Mouse (Mus musculus) CH12.LX (cell line): ENCODE measurements around the gene Btbd3. TPM values are rescaled to one million over a fixed set of nuclear protein-coding genes. Genes with fewer than 3 reads are reported as not detected.

Experiments
- DNase-seq: peaks from one replicate; pipeline ENCODE4 v3.0.0-alpha.2; 2013; ENCODE audit errors: extremely low read depth
- H3K27ac ChIP-seq: 2 replicates; pipeline ENCODE4 v1.5.1; 2012; ENCODE audit warnings: low read depth, mild to moderate bottlenecking, control low read depth, moderate library complexity; ENCODE audit not compliant: insufficient read depth
- H3K27me3 ChIP-seq: replicated peaks from 2 replicates; pipeline ENCODE3; 2012; ENCODE audit warnings: inconsistent platforms
- H3K36me3 ChIP-seq, 2 experiments: replicated peaks in 1 of 2; 2 replicates each; pipeline versions ENCODE3 to v1.6.1; 2012; ENCODE audit warnings: inconsistent platforms in 1 of 2, low read length in 1 of 2, mild to moderate bottlenecking in 1 of 2, mixed read lengths in 1 of 2, moderate library complexity in 1 of 2; ENCODE audit not compliant: control insufficient read depth in 1 of 2, insufficient read depth in 1 of 2
- H3K4me1 ChIP-seq, 2 experiments: 2 replicates each; pipeline ENCODE4 v1.6.1; 2012; ENCODE audit warnings: inconsistent platforms in 1 of 2, moderate library complexity in 1 of 2; ENCODE audit not compliant: insufficient read depth in 2 of 2, control insufficient read depth in 1 of 2
- H3K4me2 ChIP-seq: 2 replicates; pipeline ENCODE4 v1.6.1; 2012; ENCODE audit warnings: low read depth, mild to moderate bottlenecking, control low read depth; ENCODE audit not compliant: poor library complexity, insufficient read depth, severe bottlenecking
- H3K4me3 ChIP-seq, 3 experiments: fragments of 150-350 bp in 1 of 3; sonication (generic) in 1 of 3; replicated peaks in 1 of 3; 2 replicates each; pipeline versions ENCODE3 to v1.5.1; 2011 to 2012; ENCODE audit warnings: low read depth in 2 of 3, low read length in 2 of 3, mild to moderate bottlenecking in 2 of 3, moderate library complexity in 2 of 3, control low read depth in 1 of 3, improper control_type of control experiment in 1 of 3, inconsistent platforms in 1 of 3, mixed read lengths in 1 of 3; ENCODE audit not compliant: poor library complexity in 1 of 3
- H3K79me2 ChIP-seq: replicated peaks from 2 replicates; pipeline ENCODE4 v1.6.1; 2012; ENCODE audit warnings: mild to moderate bottlenecking, moderate library complexity; ENCODE audit not compliant: control insufficient read depth, poor library complexity, insufficient read depth, severe bottlenecking; ENCODE audit errors: extremely low read depth
- H3K9ac ChIP-seq: 2 replicates; pipeline ENCODE4 v1.6.1; 2012; ENCODE audit warnings: low read depth, mild to moderate bottlenecking, control low read depth, moderate library complexity; ENCODE audit not compliant: insufficient read depth
- H3K9me3 ChIP-seq: replicated peaks from 2 replicates; pipeline ENCODE3; 2012; ENCODE audit warnings: low read length, inconsistent platforms, mixed read lengths
- BHLHE40 ChIP-seq: IDR thresholded peaks from 2 replicates; pipeline ENCODE4 v1.6.1; 2011; ENCODE audit warnings: mild to moderate bottlenecking, low read depth, low read length, improper control_type of control experiment
- CHD1 ChIP-seq: IDR thresholded peaks from 2 replicates; pipeline ENCODE4 v1.6.1; 2012; ENCODE audit warnings: low read depth, low read length, improper control_type of control experiment, inconsistent platforms
- E2F4 ChIP-seq: IDR thresholded peaks from 2 replicates; pipeline ENCODE4 v1.6.1; 2011; ENCODE audit warnings: low read depth, low read length, improper control_type of control experiment; ENCODE audit not compliant: insufficient replicate concordance
- ELF1 ChIP-seq: IDR thresholded peaks from 2 replicates; pipeline ENCODE4 v1.6.1; 2014; ENCODE audit warnings: low read depth, mild to moderate bottlenecking, inconsistent platforms, low read length, improper control_type of control experiment
- EP300 ChIP-seq: IDR thresholded peaks from 2 replicates; pipeline ENCODE4 v1.6.1; 2011; ENCODE audit warnings: low read length, improper control_type of control experiment
- IRF4 ChIP-seq: IDR thresholded peaks from 2 replicates; pipeline ENCODE4 v1.6.1; 2014; ENCODE audit warnings: low read depth, mild to moderate bottlenecking, inconsistent platforms, low read length, improper control_type of control experiment
- MAX ChIP-seq: IDR thresholded peaks from 2 replicates; pipeline ENCODE4 v1.6.1; 2011; ENCODE audit warnings: low read length, improper control_type of control experiment
- MAZ ChIP-seq: IDR thresholded peaks from 2 replicates; pipeline ENCODE4 v1.6.1; 2012; ENCODE audit warnings: low read depth, mild to moderate bottlenecking, inconsistent platforms, low read length, improper control_type of control experiment, moderate library complexity
- MEF2A ChIP-seq: IDR thresholded peaks from 2 replicates; pipeline ENCODE4 v1.6.1; 2014; ENCODE audit warnings: low read depth, mild to moderate bottlenecking, inconsistent platforms, low read length, improper control_type of control experiment, borderline replicate concordance
- MXI1 ChIP-seq: IDR thresholded peaks from 2 replicates; pipeline ENCODE4 v1.6.1; 2011; ENCODE audit warnings: mild to moderate bottlenecking, low read depth, low read length, improper control_type of control experiment
- MYC ChIP-seq: IDR thresholded peaks from 2 replicates; pipeline ENCODE4 v1.6.1; 2011; ENCODE audit warnings: low read depth, mild to moderate bottlenecking, improper control_type of control experiment, low read length
- NELFE ChIP-seq: IDR thresholded peaks from 2 replicates; pipeline ENCODE4 v1.6.1; 2011; ENCODE audit warnings: low read depth, low read length, improper control_type of control experiment
- NRF1 ChIP-seq: IDR thresholded peaks from 2 replicates; pipeline ENCODE4 v1.6.1; 2014; ENCODE audit warnings: low read depth, mild to moderate bottlenecking, inconsistent platforms, low read length, improper control_type of control experiment, moderate library complexity
- POLR2A ChIP-seq: IDR thresholded peaks from 2 replicates; pipeline ENCODE4 v1.6.1; 2011; ENCODE audit warnings: low read depth, mild to moderate bottlenecking, improper control_type of control experiment, low read length
- RAD21 ChIP-seq: IDR thresholded peaks from 2 replicates; pipeline ENCODE4 v1.6.1; 2011; ENCODE audit warnings: low read depth, mild to moderate bottlenecking, low read length, improper control_type of control experiment, moderate library complexity
- UBTF ChIP-seq: IDR thresholded peaks from 2 replicates; pipeline ENCODE4 v1.6.1; 2012; ENCODE audit warnings: low read depth, mild to moderate bottlenecking, inconsistent platforms, low read length, improper control_type of control experiment, moderate library complexity
- ZKSCAN1 ChIP-seq: IDR thresholded peaks from 2 replicates; pipeline ENCODE4 v1.6.1; 2012; ENCODE audit warnings: low read depth, inconsistent platforms, low read length, improper control_type of control experiment, borderline replicate concordance
- dilution Hi-C: fragments of 300-500 bp; cut with MboI; formaldehyde crosslinking; loops from 2 replicates; pipeline ENCODE4 v1.14.3; 2020; ENCODE audit warnings: low sequenced_read_pairs; ENCODE audit not compliant: extremely low pct_unique_long_range_greater_than_20kb, extremely low pct_ligation_motif_present
- in situ Hi-C: fragments of 300-500 bp; cut with MboI; formaldehyde crosslinking; loops from 3 replicates; pipeline ENCODE4 v1.14.3; 2019; ENCODE audit warnings: low sequenced_read_pairs, low pct_ligation_motif_present, low pct_unique_long_range_greater_than_20kb, mixed read lengths
- polyA plus RNA-seq: library from polyadenylated mRNA; unstranded; fragments of >175 nt; gene quantifications from 2 replicates; pipeline ENCODE4 v1.2.1, GENCODE M21; 2012; ENCODE audit warnings: low read depth; ENCODE audit not compliant: insufficient read length
- total RNA-seq, 2 experiments: library from RNA; depleted of rRNA; stranded (reverse); fragments of 300-350 nt in 1 of 2; fragments of >200 nt in 1 of 2; gene quantifications; 2 replicates each; pipeline ENCODE4 v1.2.3; 2012 to 2014

The Btbd3 gene
- total and polyA plus RNA-seq, 3 experiments: not detected

DNA sequence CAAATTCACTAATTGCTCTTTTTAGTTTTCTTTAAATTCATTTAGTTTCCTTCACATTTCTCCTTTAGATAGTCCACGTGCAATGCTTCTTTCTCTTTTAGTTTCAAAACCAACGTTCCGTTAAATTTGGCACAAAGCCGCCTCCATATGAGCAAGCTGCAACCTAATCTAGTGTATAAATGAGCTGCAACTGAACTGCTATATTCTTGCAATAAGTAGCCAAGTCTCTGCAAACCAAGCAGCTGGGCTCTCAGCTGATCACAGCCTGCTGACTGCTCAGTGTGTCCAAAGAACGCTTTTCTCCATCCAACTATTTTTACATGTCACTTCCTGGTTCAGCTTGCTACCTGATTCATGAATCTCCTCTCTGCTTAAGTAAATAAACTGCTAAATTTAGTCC is 295.2 kb downstream of the Btbd3 start:
- Histone ChIP-seq H3K27me3 (no peaks in the 10 kb centered on the region), H3K4me2 (no peak overlapping the region), H3K9ac (no peak overlapping the region), H3K36me3 (no peaks in the 10 kb centered on the region), H3K4me3 (no peak overlapping the region), H3K79me2 (no peaks in the 10 kb centered on the region), H3K27ac (no peak overlapping the region), H3K4me1 (no peaks in the 10 kb centered on the region), H3K9me3 (peaks cover 46% of the 10 kb centered on the region)
- in situ Hi-C loops (no loop called here), dilution Hi-C loops (no loop called here)
- TF ChIP-seq UBTF: no peak
- TF ChIP-seq RAD21: no peak
- no peak for TF ChIP-seq MEF2A
- no peak for TF ChIP-seq NRF1
- DNase-seq: no peak

DNA sequence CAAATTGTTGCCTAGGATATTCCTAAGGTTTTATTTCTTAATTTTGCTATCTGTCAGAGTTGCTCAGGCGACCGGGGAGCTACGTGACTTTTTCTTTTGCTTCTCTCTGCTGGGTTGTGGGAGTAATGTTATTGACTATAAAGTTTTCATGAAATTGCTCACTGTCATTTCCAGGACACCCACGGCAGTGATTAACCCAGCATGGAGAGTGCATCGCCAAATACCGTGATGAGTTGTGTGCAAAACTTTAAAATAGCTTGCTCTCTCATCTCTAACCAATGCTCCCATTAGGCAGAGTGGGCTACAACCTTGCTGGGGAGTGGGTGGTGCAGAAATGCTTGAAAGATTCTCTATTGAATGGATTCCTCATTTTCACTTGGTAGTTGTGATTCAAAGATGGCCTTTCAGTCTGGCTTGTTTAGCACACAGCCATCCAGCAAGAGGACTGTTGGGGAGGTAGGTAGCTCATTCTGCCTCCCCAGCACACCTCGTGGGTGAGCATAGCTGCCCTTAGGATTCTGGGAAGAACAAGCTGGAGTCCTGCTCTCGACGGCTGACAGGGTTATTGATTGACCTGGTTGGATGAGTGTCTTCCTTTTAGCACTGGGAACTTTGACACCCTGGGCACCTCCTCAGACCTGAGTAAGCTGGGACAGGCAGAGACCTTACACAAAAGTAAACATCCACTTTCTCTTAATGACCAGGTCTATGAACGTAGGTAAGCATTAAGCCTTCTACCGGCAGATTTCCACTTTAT is 298.9 kb downstream of the Btbd3 start:
- H3K36me3 ChIP-seq: no peaks in the 10 kb centered on the region
- TF ChIP-seq CHD1 (no peak), IRF4 (no peak), MXI1 (no peak), ZKSCAN1 (no peak), UBTF (no peak), MAX (no peak), EP300 (no peak), MYC (no peak), ELF1 (no peak), BHLHE40 (no peak), E2F4 (no peak), NELFE (no peak), MAZ (no peak), POLR2A (no peak)
- in situ Hi-C loops: no loop called here
- H3K4me3 ChIP-seq: no peak overlapping the region
- H3K27me3 ChIP-seq: no peaks in the 10 kb centered on the region
- dilution Hi-C loops: no loop called here
- no peaks in the 10 kb centered on the region for H3K79me2 ChIP-seq
- DNase-seq: no peak
- H3K4me2 ChIP-seq: no peak overlapping the region
- no peak overlapping the region for H3K9ac ChIP-seq
- peaks cover 32% of the 10 kb centered on the region for H3K9me3 ChIP-seq
- no peak overlapping the region for H3K27ac ChIP-seq
- no peaks in the 10 kb centered on the region for H3K4me1 ChIP-seq
